Mouse (Mus musculus) layer of hippocampus, adult 8-10 months (tissue): ENCODE measurements at regions not wholly inside any gene's neighbourhood (a gene's known extent, or its start where the extent isn't known, plus 50 kb on each side); places are given as distances from the start of the nearest gene placed in this dataset.
"Not testable (repeated sequence)": the region's sequence is repeated elsewhere in the genome, so short reads cannot be mapped to it uniquely, and the experiment has no call there.

Source experiments
- DNase-seq, 2 experiments: peaks; one replicate each; pipeline ENCODE4 v3.0.0; 2022; ENCODE audit warnings: low spot score in 2 of 2

DNA sequence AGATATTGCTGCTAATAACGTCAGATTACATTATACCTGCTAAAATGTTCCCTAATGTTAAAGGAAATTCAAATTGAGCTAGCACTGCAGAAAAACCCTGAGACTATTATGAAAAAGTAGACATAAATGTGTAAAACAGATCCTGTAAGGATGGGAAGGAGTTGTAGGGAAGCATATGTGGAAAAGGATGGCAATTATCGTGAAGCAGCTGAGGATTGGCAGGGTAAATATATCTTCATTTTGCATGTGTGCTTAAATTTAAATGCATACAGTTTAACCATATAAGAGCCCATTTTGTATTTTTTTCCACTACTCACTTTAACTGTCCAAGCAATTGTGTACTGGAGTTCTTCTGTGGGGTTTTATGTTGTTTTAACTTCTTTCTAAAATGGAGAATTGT, 1751.9 kb downstream of the Cntnap5b start:
- no peak for DNase-seq

DNA sequence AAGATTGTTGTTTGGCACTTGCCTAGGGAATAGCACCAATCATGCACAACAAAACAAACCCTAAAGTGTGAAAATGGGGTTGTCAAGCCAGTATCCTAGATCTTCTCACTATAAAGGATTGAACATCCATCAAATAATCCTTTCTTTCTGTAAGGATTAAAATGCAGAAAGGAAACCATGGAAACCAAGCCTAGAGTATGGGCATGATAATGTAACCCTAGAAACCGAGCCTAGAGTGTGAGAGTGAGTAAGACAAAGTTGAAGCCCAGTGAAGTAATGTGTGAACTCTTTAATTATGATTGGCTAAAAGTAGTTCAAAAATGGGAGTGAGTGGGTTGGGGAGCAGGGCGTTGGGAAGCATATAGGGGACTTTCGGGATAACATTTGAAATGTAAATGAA, 1757.4 kb downstream of the Cntnap5b start:
- no peak for DNase-seq

DNA sequence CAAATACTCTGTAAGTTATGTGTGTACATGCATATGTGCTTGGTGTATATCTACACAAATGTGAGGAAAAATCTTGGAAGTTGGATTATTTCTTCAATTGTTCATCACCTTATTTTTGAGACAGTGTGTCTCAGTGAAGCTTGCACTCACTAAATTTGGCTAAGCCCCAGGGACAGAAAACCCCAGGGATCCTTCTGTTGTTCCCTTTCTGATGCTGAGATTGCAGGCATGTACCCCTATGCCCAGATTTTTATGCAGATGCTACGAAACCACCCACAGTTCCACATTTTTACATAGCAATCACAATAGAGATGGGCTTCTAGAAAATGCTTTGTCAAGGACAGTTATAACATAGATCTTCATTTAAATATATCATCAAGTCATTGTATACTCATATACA, 1799.7 kb downstream of the Cntnap5b start:
- DNase-seq, result peak; percentile 14 to 25

DNA sequence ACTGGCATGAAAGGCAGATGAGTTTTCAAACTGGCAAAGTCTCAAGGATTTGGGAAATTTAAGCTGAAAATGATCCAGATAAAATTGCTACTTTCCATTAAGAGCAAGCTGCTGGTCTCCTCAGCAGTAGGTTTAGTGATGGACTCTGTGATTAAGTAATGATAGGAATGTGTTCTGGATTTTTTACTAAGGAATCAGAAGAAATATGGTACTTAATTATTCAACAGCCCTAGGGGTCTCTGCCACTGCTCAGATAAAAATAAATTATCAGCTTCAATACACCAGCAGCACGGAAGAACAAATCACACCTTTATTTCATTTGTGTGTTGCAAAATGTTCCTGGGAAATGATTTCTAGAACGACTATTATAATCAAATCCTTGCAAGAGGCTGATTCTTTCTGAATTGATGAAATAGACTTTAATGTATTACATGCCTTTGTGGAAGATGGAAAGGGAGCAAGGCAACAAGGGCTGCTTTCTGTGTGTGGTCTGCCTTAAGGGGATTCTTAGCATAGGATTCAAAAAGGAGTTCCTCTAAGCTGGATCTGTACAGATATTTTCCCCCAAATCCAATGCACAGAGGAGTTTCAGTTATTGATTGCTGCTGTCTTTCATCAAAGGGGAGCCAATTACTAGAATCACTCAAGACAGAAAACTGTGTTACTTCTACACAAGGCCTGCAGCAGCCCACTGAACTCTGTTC, 1812.9 kb downstream of the Cntnap5b start:
- DNase-seq, result no peak

DNA sequence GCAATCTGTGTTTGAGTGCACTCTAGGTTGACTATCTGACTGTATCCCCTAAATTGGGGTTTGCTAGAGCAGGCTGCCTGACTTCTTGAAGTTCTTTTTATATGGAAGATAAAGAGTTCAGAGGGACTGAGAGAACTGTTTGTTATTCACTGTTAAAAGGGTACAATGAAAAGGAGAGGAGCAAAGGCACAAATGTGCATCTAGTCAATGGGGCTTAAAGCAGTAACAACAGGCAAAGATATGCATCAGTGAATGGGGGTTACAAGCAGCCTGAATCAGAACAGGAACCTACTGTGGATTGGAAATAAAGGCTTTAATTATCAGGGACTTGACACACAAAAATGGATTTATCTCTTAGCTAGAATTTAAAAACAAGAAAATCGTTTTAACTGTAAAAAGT, 1855.9 kb downstream of the Cntnap5b start:
- DNase-seq, result no peak

DNA sequence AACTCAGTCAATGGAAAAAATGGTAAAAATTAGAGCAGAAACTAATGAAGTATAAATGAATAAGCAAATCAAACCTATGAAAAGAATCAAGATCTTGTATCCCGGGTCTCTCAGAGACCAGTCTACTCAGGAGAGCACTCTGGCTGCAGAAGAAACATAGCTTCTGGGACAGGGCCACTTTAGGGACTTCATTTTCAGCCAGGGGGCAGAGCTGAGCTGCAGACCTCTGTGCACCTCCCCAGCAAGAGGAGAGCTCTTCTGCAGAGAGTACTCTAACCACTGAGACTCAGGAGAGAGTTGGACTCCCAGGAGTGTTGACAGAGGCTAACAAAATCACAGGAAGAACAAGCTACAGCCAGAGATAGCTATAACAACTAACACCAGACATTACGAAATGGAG, 1856.4 kb downstream of the Cntnap5b start:
- no peak for DNase-seq

DNA sequence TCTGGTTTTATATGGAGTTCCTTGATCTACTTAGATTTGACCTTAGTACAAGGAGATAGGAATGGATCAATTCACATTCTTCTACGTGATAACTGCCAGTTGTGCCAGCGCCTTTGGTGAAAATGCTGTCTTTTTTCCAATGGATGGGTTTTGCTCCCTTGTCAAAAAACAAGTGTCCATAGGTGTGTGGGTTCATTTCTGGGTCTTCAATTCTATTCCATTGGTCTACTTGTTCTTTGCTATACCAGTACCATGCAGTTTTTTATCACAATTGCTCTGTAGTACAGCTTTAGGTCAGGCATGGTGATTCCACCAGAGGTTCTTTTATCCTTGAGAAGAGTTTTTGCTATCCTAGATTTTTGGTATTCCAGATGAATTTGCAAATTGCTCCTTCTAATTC, 1891.7 kb downstream of the Cntnap5b start:
- DNase-seq, result not testable (repeated sequence)

DNA sequence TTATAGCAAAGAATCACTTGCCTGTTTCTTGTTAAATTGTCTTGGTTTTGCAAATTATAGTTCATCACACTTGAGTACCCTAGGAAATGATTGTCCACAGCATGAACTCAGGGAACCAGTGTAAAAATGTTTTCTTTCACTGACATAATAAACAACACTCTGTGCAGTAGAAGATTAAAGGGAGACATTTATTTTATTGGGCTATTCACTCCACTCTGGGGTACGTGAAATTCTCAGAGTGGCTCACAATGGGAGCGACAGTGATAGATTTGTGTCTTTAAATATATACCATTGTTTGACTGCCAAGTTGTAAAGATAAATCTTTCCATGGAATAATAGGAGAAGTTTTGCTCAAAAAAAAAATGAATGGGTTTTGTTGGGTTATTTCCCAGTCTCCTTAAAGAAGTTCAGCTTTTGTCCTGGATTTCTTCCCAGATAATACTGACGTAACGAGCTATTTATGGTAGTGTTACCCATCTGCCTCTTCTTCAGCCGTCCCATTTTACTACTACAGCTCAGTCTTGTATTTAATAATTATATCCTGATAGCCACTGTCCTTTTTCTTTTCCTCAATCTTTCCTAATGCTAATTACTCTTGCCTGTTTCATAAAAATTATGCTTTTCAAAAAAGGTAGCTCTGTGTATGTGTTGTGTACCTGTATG, 1911.3 kb downstream of the Cntnap5b start:
- DNase-seq, result no peak

DNA sequence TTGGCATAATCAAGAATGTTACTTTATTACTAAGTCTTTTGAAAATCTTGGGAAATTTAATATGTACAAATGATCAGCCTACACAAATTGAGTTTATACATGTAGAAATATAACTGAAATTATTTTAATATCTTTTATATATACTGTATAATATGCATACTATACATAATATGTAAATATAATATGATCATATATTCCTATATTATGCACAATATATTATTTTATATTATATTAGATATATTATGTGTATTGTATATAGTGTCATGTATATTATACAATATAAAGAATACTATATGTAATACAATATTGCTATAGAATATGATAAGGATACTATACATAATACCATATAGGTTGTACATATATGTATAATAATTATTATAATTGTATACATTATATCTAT, 1912.4 kb downstream of the Cntnap5b start:
- no peak for DNase-seq
